Mouse (Mus musculus) C2C12 (cell line): ENCODE results near the gene Ptpra. TPM values are rescaled to one million over a fixed set of nuclear protein-coding genes. Genes with fewer than 3 reads are reported as not detected.
"Not testable (repeated sequence)": the region's sequence is repeated elsewhere in the genome, so short reads cannot be mapped to it uniquely, and the experiment has no call there.

Experiments
- H3K27me3 ChIP-seq: one replicate; pipeline ENCODE4 v1.6.1; 2011; ENCODE audit not compliant: control insufficient read depth, insufficient read depth, insufficient read length
- H3K36me3 ChIP-seq: one replicate; pipeline ENCODE4 v1.6.1; 2011; ENCODE audit not compliant: control insufficient read depth, insufficient read depth
- H3K4me3 ChIP-seq: one replicate; pipeline ENCODE4 v1.5.1; 2011; ENCODE audit warnings: mild to moderate bottlenecking, control low read depth; ENCODE audit not compliant: poor library complexity, insufficient read depth, severe bottlenecking
- H3K79me2 ChIP-seq: one replicate; pipeline ENCODE4 v1.6.1; 2011; ENCODE audit not compliant: control insufficient read depth, insufficient read depth
- H3K79me3 ChIP-seq: one replicate; pipeline ENCODE4 v1.6.1; 2011; ENCODE audit warnings: low read depth, control low read depth
- H3ac ChIP-seq: one replicate; pipeline ENCODE3; 2011; ENCODE audit warnings: low read depth; ENCODE audit not compliant: control insufficient read depth, insufficient read length
- CEBPB ChIP-seq: IDR thresholded peaks from one replicate; pipeline ENCODE4 v1.6.1; 2011; ENCODE audit warnings: low read depth, mild to moderate bottlenecking, control low read depth, moderate library complexity
- CTCF ChIP-seq: IDR thresholded peaks from one replicate; pipeline ENCODE4 v1.5.1; 2011; ENCODE audit not compliant: control insufficient read depth, insufficient read depth, insufficient read length
- FOSL1 ChIP-seq: IDR thresholded peaks from one replicate; pipeline ENCODE4 v1.8.0; 2011; ENCODE audit warnings: mild to moderate bottlenecking, low read length; ENCODE audit not compliant: poor library complexity, insufficient read depth, severe bottlenecking
- MAX ChIP-seq: IDR thresholded peaks from one replicate; pipeline ENCODE4 v1.6.1; 2011; ENCODE audit warnings: mild to moderate bottlenecking, control low read depth
- MYOD1 ChIP-seq: IDR thresholded peaks from one replicate; pipeline ENCODE4 v1.6.1; 2011; ENCODE audit warnings: low read depth; ENCODE audit not compliant: control insufficient read depth, insufficient read length
- MYOG ChIP-seq: IDR thresholded peaks from one replicate; pipeline ENCODE4 v1.6.1; 2011; ENCODE audit not compliant: control insufficient read depth, insufficient read length; ENCODE audit errors: extremely low read depth
- USF1 ChIP-seq: IDR thresholded peaks from one replicate; pipeline ENCODE4 v1.6.1; 2011; ENCODE audit warnings: low read depth, mild to moderate bottlenecking, control low read depth, moderate library complexity
- polyA plus RNA-seq: library from polyadenylated mRNA; unstranded; fragments of >200 nt; fragmentation: generic; extraction: Trizol; gene quantifications from one replicate; pipeline ENCODE4 v1.2.1, GENCODE M21; 2012; ENCODE audit warnings: missing spikeins

The Ptpra gene
- polyA plus RNA-seq, 1 experiment = 31.6 TPM

- TF ChIP-seq USF1 = no peak
- no peak for TF ChIP-seq MYOG
- no peak for TF ChIP-seq CTCF
- no peak for TF ChIP-seq CEBPB
- TF ChIP-seq MAX = no peak
- no peak for TF ChIP-seq MYOD1
- no peak for TF ChIP-seq FOSL1
- no peaks in the 10 kb centered on the region for H3K79me2 ChIP-seq
- no peaks in the 10 kb centered on the region for H3K27me3 ChIP-seq
- peaks cover 22% of the 10 kb centered on the region for H3K36me3 ChIP-seq
- no peaks in the 10 kb centered on the region for H3K79me3 ChIP-seq
- no peak overlapping the region for H3ac ChIP-seq
- no peak overlapping the region for H3K4me3 ChIP-seq
Measured at GRCm38 (mm10) chr2:130515791-130516190, 65.7 kb downstream of the Ptpra start.

- Histone ChIP-seq H3K79me3 (no peaks in the 10 kb centered on the region), H3K27me3 (no peaks in the 10 kb centered on the region), H3ac (no peak overlapping the region), H3K79me2 (no peaks in the 10 kb centered on the region), H3K36me3 (peaks cover 66% of the 10 kb centered on the region), H3K4me3 (no peak overlapping the region)
- TF ChIP-seq USF1 = no peak
- TF ChIP-seq MYOD1 = no peak
- TF ChIP-seq MAX = no peak
- TF ChIP-seq CTCF = no peak
- TF ChIP-seq MYOG = no peak
- no peak for TF ChIP-seq CEBPB
- TF ChIP-seq FOSL1 = no peak
Measured at GRCm38 (mm10) chr2:130521927-130522326, 71.8 kb downstream of the Ptpra start.

GRCm38 (mm10) chr2:130525480-130525879, 75.4 kb downstream of the Ptpra start:
- H3K79me2 ChIP-seq, H3K4me3 ChIP-seq, H3K79me3 ChIP-seq, H3K27me3 ChIP-seq, H3ac ChIP-seq: not testable (repeated sequence)
- peaks cover 55% of the 10 kb centered on the region for H3K36me3 ChIP-seq

- TF ChIP-seq MYOG (no peak), CEBPB (no peak)
Measured at GRCm38 (mm10) chr2:130528457-130528856, 78.4 kb downstream of the Ptpra start.

GRCm38 (mm10) chr2:130529290-130529689, 79.2 kb downstream of the Ptpra start:
- Histone ChIP-seq H3K36me3 (peaks cover 39% of the 10 kb centered on the region), H3K27me3 (no peaks in the 10 kb centered on the region), H3K79me2 (no peaks in the 10 kb centered on the region), H3K79me3 (no peaks in the 10 kb centered on the region), H3K4me3 (no peak overlapping the region), H3ac (no peak overlapping the region)
- TF ChIP-seq CTCF (no peak), MYOD1 (no peak), USF1 (no peak), FOSL1 (no peak)

More at GRCm38 (mm10) chr2:130528457-130528856, 78.4 kb downstream of the Ptpra start:
- H3K4me3 ChIP-seq = no peak overlapping the region
- no peak overlapping the region for H3ac ChIP-seq
- peaks cover 40% of the 10 kb centered on the region for H3K36me3 ChIP-seq
- no peaks in the 10 kb centered on the region for H3K27me3 ChIP-seq
- no peaks in the 10 kb centered on the region for H3K79me3 ChIP-seq
- H3K79me2 ChIP-seq = no peaks in the 10 kb centered on the region

- Histone ChIP-seq H3K4me3 (no peak overlapping the region), H3K36me3 (peaks cover 39% of the 10 kb centered on the region)
- TF ChIP-seq MAX (no peak), CTCF (no peak), CEBPB (no peak), MYOD1 (no peak), FOSL1 (no peak), MYOG (no peak), USF1 (no peak)
Measured at GRCm38 (mm10) chr2:130529925-130530324, 79.8 kb downstream of the Ptpra start.

More at GRCm38 (mm10) chr2:130529925-130530324, 79.8 kb downstream of the Ptpra start:
- Histone ChIP-seq H3ac (no peak overlapping the region), H3K79me2 (no peaks in the 10 kb centered on the region), H3K27me3 (no peaks in the 10 kb centered on the region), H3K79me3 (no peaks in the 10 kb centered on the region)
